11 mouse cellular contexts compared by ENCODE assay signal in genomic region chr13:104630808-104631207, GRCm38 (mm10).
DNase-seq lines count a peak whose midpoint lies in the region; ATAC-seq and TF ChIP-seq lines count a peak whose summit lies in the region.
"Had no signal": no experiment of that assay in that cellular context is flagged by ENCODE, and none has a peak within 500 bp of the region (broad histone marks: within the 10 kb centered on the region; RNA-seq: fewer than 3 reads in every experiment).

No protein-coding gene starts in this region.

- H3K27ac ChIP-seq in heart, embryonic 16.5 days (ENCODE audit: low read length), result peak overlapping the region; percentile 19; the same call in 1 of the 2 replicates
- H3K27ac ChIP-seq in kidney, postnatal 0 days, result no peak overlapping the region
- no peak overlapping the region for H3K27ac ChIP-seq in hindbrain, embryonic 14.5 days
- H3K27ac ChIP-seq: embryonic facial prominence, embryonic 13.5 days had no signal

- no peak overlapping the region for H3K4me2 ChIP-seq in heart, embryonic 16.5 days (ENCODE audit: low read depth, low read length)
- no peak overlapping the region for H3K4me2 ChIP-seq in kidney, postnatal 0 days (ENCODE audit: low read length)
- H3K4me2 ChIP-seq in hindbrain, embryonic 14.5 days (replicated peaks), result no peak overlapping the region
- H3K4me2 ChIP-seq: embryonic facial prominence, embryonic 13.5 days had no signal

- H3K4me3 ChIP-seq in heart, embryonic 16.5 days (ENCODE audit: low read length), result no peak overlapping the region
- H3K4me3 ChIP-seq in kidney, postnatal 0 days (replicated peaks; ENCODE audit: low read depth, low read length), result no peak overlapping the region
- H3K4me3 ChIP-seq in hindbrain, embryonic 14.5 days (replicated peaks; ENCODE audit: low read length), result no peak overlapping the region
- H3K4me3 ChIP-seq: embryonic facial prominence, embryonic 13.5 days had no signal

- intact Hi-C loops in heart, postnatal 25 days (cut with DNase I), result no loop called here
- intact Hi-C loops in left cerebral cortex, postnatal 25 days (cut with DNase I), result no loop called here

- no peaks in the 10 kb centered on the region for H3K27me3 ChIP-seq in heart, embryonic 16.5 days (ENCODE audit: control insufficient read depth, insufficient read depth, low read length)
- H3K27me3 ChIP-seq in kidney, postnatal 0 days (ENCODE audit: insufficient read depth, low read length), result no peaks in the 10 kb centered on the region
- H3K27me3 ChIP-seq in hindbrain, embryonic 14.5 days (ENCODE audit: control insufficient read depth, insufficient read depth, low read length), result no peaks in the 10 kb centered on the region
- H3K27me3 ChIP-seq: embryonic facial prominence, embryonic 13.5 days had no signal

- WGBS in heart, embryonic 16.5 days, result 52% methylated on average over 5 of the region's 5 CpGs
- 83% methylated on average over 5 of the region's 5 CpGs for WGBS in kidney, postnatal 0 days
- WGBS in hindbrain, embryonic 14.5 days, result 86% methylated on average over 5 of the region's 5 CpGs

- no peaks in the 10 kb centered on the region for H3K36me3 ChIP-seq in heart, embryonic 16.5 days (ENCODE audit: control insufficient read depth, insufficient read depth)
- peaks cover 5% of the 10 kb centered on the region; the same call in 1 of the 2 replicates for H3K36me3 ChIP-seq in kidney, postnatal 0 days (ENCODE audit: insufficient read depth, low read length)
- peaks cover 7% of the 10 kb centered on the region; the same call in 1 of the 2 replicates for H3K36me3 ChIP-seq in hindbrain, embryonic 14.5 days (replicated peaks; ENCODE audit: control insufficient read depth, insufficient read depth)
- H3K36me3 ChIP-seq: embryonic facial prominence, embryonic 13.5 days had no signal

- peak; percentile 16 to 21 for DNase-seq in cerebellum, adult 18-20 months
- no peak for DNase-seq in cerebellum, adult 11 months
- no peak for DNase-seq in heart, postnatal 25 days (ENCODE audit: low spot score)
- peak; percentile 33 for DNase-seq in 3134 (ENCODE audit: extremely low read depth, insufficient read length, low spot score)
- no peak for DNase-seq in kidney, postnatal 0 days (ENCODE audit: low spot score)
- no peak for DNase-seq in left cerebral cortex, postnatal 25 days (ENCODE audit: low spot score in 2 of 2)
- DNase-seq in hindbrain, embryonic 14.5 days (ENCODE audit: low spot score), result no peak
- DNase-seq: right cerebral cortex, postnatal 4 days had no signal

- no peak for ATAC-seq in heart, embryonic 16.5 days (replicated peaks; ENCODE audit: extremely low read depth, insufficient read depth, low FRiP score)
- peak; percentile 70; the same call in 1 of the 2 replicates for ATAC-seq in kidney, postnatal 0 days (replicated peaks; ENCODE audit: low FRiP score, low read depth)
- ATAC-seq in hindbrain, embryonic 14.5 days (ENCODE audit: low FRiP score), result no peak
- ATAC-seq: forebrain, embryonic 16.5 days had no signal

- peaks cover 50% of the 10 kb centered on the region for H3K4me1 ChIP-seq in heart, embryonic 16.5 days (ENCODE audit: control insufficient read depth, insufficient read depth, low read length)
- peaks cover 6% of the 10 kb centered on the region; the same call in 1 of the 2 replicates for H3K4me1 ChIP-seq in kidney, postnatal 0 days (replicated peaks; ENCODE audit: insufficient read depth, low read length)
- H3K4me1 ChIP-seq in hindbrain, embryonic 14.5 days (replicated peaks; ENCODE audit: control insufficient read depth, insufficient read depth, low read length), result no peaks in the 10 kb centered on the region

- H3K9ac ChIP-seq in heart, embryonic 16.5 days (ENCODE audit: low read length), result 0 out of 2 replicates have a peak overlapping the region, but pooled peaks have one; percentile 16
- no peak overlapping the region for H3K9ac ChIP-seq in kidney, postnatal 0 days (ENCODE audit: low read depth, low read length)
- H3K9ac ChIP-seq in hindbrain, embryonic 14.5 days, result no peak overlapping the region

- no peak for TF ChIP-seq CTCF in kidney, postnatal 0 days (IDR thresholded peaks at IDR 0.05; ENCODE audit: low read depth)

- H3K9me3 ChIP-seq in heart, embryonic 16.5 days (replicated peaks; ENCODE audit: control insufficient read depth, low read length), result no peaks in the 10 kb centered on the region
- H3K9me3 ChIP-seq in kidney, postnatal 0 days (replicated peaks; ENCODE audit: low read length), result no peaks in the 10 kb centered on the region
- no peaks in the 10 kb centered on the region for H3K9me3 ChIP-seq in hindbrain, embryonic 14.5 days (ENCODE audit: control insufficient read depth, low read length)
- H3K9me3 ChIP-seq: embryonic facial prominence, embryonic 13.5 days had no signal

Comparison
In these comparisons a context has a peak if more than half of its experiments do, and no peak if none do; other contexts are left out.
1. DNase-seq: peak in cerebellum, adult 18-20 months (2 of 2) and 3134 (single experiment); none in cerebellum, adult 11 months (single experiment), heart, postnatal 25 days (single experiment), kidney, postnatal 0 days (single experiment), left cerebral cortex, postnatal 25 days (0 of 2) and hindbrain, embryonic 14.5 days (single experiment).